Mouse (Mus musculus) C2C12 (cell line): Measurements from ENCODE around the gene Icmt.

Experiments used
- CEBPB ChIP-seq: IDR thresholded peaks from one replicate; pipeline ENCODE4 v1.6.1; 2011; ENCODE audit warnings: low read depth, mild to moderate bottlenecking, control low read depth, moderate library complexity
- CTCF ChIP-seq: IDR thresholded peaks from one replicate; pipeline ENCODE4 v1.5.1; 2011; ENCODE audit not compliant: control insufficient read depth, insufficient read depth, insufficient read length
- FOSL1 ChIP-seq: IDR thresholded peaks from one replicate; pipeline ENCODE4 v1.8.0; 2011; ENCODE audit warnings: mild to moderate bottlenecking, low read length; ENCODE audit not compliant: poor library complexity, insufficient read depth, severe bottlenecking
- MAX ChIP-seq: IDR thresholded peaks from one replicate; pipeline ENCODE4 v1.6.1; 2011; ENCODE audit warnings: mild to moderate bottlenecking, control low read depth
- MYOD1 ChIP-seq: IDR thresholded peaks from one replicate; pipeline ENCODE4 v1.6.1; 2011; ENCODE audit warnings: low read depth; ENCODE audit not compliant: control insufficient read depth, insufficient read length
- USF1 ChIP-seq: IDR thresholded peaks from one replicate; pipeline ENCODE4 v1.6.1; 2011; ENCODE audit warnings: low read depth, mild to moderate bottlenecking, control low read depth, moderate library complexity

DNA sequence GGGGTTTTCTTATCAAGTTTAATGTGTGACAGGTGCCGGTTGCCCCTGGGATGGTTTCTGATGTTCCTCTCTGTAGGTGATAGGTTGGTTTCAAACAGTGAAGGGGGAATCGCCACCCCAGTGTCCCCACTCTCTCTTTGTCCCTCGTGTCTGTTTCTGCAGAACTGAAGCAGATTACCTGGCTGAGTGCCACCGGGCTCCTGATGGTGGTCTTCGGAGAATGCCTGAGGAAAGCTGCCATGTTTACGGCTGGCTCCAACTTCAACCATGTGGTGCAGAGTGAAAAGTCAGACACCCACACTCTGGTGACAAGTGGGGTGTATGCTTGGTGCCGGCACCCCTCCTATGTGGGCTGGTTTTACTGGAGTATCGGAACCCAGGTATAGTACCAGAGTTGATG lies 3.3 kb downstream of the Icmt start:
- no peak for TF ChIP-seq CTCF
- no peak for TF ChIP-seq CEBPB
- TF ChIP-seq USF1 = no peak
- TF ChIP-seq FOSL1 = no peak
- TF ChIP-seq MYOD1 = no peak
- TF ChIP-seq MAX = no peak
